Mouse (Mus musculus): ENCODE measurements around the gene Kcnn1. TPM values are rescaled to one million over a fixed set of nuclear protein-coding genes. Genes with fewer than 3 reads are reported as not detected.

Kcnn1 gene
- polyA plus RNA-seq, 1 experiment = 22.1 TPM

DNA sequence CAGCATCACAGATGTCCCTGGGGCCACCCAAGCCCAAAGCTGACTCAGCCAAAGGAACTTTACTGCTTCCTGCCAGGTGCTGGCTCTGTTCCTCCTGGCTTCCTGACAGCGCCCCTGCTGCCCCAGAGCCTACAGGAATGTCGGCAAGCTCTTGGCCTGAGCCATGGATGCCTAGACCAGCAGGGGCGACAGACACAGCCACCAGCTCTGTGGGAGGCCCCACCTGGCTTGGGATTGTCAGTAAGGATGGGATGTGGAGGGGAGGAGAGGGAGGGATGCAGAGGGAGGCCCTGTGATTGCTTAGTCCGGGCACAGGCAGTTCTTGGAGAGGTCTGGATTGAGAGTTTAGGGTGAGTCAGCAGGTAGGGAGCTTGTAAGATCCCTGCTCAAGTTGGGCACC is 17.1 kb upstream of the Kcnn1 start:
- Histone ChIP-seq H3K4me3 (replicated peaks; ENCODE audit: insufficient read depth, low read depth, low read length) (peak overlapping the region; percentile 4), H3K4me1 (ENCODE audit: control insufficient read depth, insufficient read depth, low read length) (peaks cover 38% of the 10 kb centered on the region), H3K27me3 (ENCODE audit: control insufficient read depth, insufficient read depth, low read length) (no peaks in the 10 kb centered on the region), H3K27ac (ENCODE audit: insufficient read depth, low read length) (peak overlapping the region; percentile 62)
- WGBS = 2% methylated on average over 4 of the region's 4 CpGs
- peak; percentile 94 to 95 for DNase-seq
- TF ChIP-seq POLR2A (IDR thresholded peaks at IDR 0.05; ENCODE audit: borderline replicate concordance, insufficient read depth, low read length) (no peak), CTCF (IDR thresholded peaks at IDR 0.05; ENCODE audit: borderline replicate concordance, insufficient read depth, low read depth, low read length) (no peak; the same call in 1 of the 2 replicates)

DNA sequence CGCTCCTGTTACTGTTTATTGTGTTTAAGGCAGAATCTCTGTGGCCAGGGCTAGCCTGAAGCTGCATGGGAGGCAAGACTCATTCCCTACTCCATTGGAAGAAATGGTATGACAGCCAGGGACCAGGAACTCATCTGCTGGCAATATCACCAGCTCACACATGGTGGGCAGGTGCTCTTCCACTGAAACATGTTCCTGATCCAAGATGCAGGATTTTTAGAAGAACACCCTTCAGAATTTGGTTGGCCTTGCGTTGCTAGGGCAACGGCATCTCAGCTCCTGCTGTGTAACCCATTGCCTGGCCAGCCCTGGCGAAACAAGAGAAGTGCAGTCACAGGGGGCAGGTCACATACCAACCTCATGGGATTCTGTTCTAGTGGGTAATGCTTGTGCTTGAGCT is 16.4 kb upstream of the Kcnn1 start:
- H3K4me1 ChIP-seq (ENCODE audit: control insufficient read depth, insufficient read depth, low read length) = peaks cover 33% of the 10 kb centered on the region
- no peaks in the 10 kb centered on the region for H3K27me3 ChIP-seq (ENCODE audit: control insufficient read depth, insufficient read depth, low read length)
- peak; percentile 65 to 73 for DNase-seq
- H3K4me3 ChIP-seq (replicated peaks; ENCODE audit: insufficient read depth, low read depth, low read length) = no peak overlapping the region
- H3K27ac ChIP-seq (ENCODE audit: insufficient read depth, low read length) = peak overlapping the region; percentile 62
- 14% methylated on average over 4 of the region's 4 CpGs for WGBS
- TF ChIP-seq POLR2A (IDR thresholded peaks at IDR 0.05; ENCODE audit: borderline replicate concordance, insufficient read depth, low read length) (no peak), CTCF (IDR thresholded peaks at IDR 0.05; ENCODE audit: borderline replicate concordance, insufficient read depth, low read depth, low read length) (no peak)

DNA sequence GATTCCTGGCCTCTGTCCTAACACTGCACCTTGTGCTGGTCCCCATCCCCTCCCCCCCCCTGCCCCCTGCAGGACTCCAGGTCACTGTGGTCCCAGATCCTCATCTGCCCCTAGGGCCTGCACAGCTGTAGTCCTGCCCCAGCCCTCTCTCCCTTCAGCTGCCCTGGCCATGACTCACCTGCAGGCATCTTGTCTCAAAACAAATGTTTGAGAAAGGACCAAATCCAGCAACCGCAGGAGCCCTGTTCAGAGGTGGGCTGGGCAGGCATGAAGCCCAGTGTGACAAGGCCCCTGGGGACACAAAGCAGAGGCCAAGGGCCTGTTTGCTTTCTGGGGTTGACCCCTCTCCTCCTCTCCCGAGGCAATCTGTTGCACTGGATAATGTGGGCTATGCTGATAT is 15.1 kb upstream of the Kcnn1 start:
- DNase-seq = no peak
- WGBS = 36% methylated on average over 2 of the region's 2 CpGs
- TF ChIP-seq CTCF (IDR thresholded peaks at IDR 0.05; ENCODE audit: borderline replicate concordance, insufficient read depth, low read depth, low read length) (no peak), POLR2A (IDR thresholded peaks at IDR 0.05; ENCODE audit: borderline replicate concordance, insufficient read depth, low read length) (no peak)
- Histone ChIP-seq H3K27me3 (ENCODE audit: control insufficient read depth, insufficient read depth, low read length) (no peaks in the 10 kb centered on the region), H3K4me3 (replicated peaks; ENCODE audit: insufficient read depth, low read depth, low read length) (no peak overlapping the region), H3K4me1 (ENCODE audit: control insufficient read depth, insufficient read depth, low read length) (peaks cover 28% of the 10 kb centered on the region), H3K27ac (ENCODE audit: insufficient read depth, low read length) (no peak overlapping the region)

DNA sequence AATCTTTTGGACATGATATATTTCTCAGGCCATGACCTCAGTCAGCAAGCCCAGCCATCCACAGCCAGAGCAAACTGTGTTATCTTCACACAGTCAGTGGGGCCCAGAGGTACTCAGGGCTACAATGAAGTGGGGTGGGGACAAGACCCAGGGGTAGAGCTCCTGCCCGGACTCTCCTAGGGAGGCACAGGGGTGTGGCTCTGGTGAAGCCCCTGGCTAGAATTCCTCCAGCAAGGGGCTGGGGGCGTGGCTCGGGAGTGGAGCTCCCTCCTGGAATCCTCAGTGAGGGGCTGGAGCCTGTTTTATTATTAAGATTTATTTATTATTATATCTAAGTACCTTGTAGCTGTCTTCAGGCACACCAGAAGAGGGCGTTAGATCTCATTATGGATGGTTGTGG is 13.3 kb upstream of the Kcnn1 start:
- DNase-seq = no peak
- no peak for TF ChIP-seq POLR2A (IDR thresholded peaks at IDR 0.05; ENCODE audit: borderline replicate concordance, insufficient read depth, low read length)

DNA sequence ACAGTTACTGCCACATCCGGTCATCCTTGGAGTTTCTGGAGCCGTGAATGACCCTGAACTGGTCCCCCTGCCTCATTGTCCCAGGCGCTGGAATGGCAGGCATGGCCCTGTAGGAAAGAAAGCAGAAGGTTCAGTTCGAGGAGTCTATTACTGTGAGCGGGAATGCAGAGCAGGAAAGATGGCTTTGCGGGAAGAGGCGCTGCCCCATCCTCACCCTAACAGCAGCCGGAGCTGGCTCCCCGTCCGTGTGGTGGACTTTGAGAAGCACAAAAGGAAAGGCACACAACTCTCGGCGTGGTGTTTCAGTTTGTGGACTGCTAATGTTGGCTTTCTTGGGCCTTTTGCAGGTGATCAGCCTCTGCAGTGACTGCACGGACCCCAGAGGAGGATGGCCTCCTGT is 11.4 kb upstream of the Kcnn1 start:
- TF ChIP-seq POLR2A (IDR thresholded peaks at IDR 0.05; ENCODE audit: borderline replicate concordance, insufficient read depth, low read length) = no peak
- TF ChIP-seq CTCF (IDR thresholded peaks at IDR 0.05; ENCODE audit: borderline replicate concordance, insufficient read depth, low read depth, low read length) = no peak
- Histone ChIP-seq H3K27me3 (ENCODE audit: control insufficient read depth, insufficient read depth, low read length) (no peaks in the 10 kb centered on the region), H3K4me1 (ENCODE audit: control insufficient read depth, insufficient read depth, low read length) (peaks cover 11% of the 10 kb centered on the region), H3K4me3 (replicated peaks; ENCODE audit: insufficient read depth, low read depth, low read length) (no peak overlapping the region), H3K27ac (ENCODE audit: insufficient read depth, low read length) (no peak overlapping the region)
- DNase-seq = peak in 1 of 2 experiments; percentile 20
- 90% methylated on average over 13 of the region's 13 CpGs for WGBS

More for the DNA sequence above, 13.3 kb upstream of the Kcnn1 start:
- Histone ChIP-seq H3K4me1 (ENCODE audit: control insufficient read depth, insufficient read depth, low read length) (peaks cover 23% of the 10 kb centered on the region), H3K27me3 (ENCODE audit: control insufficient read depth, insufficient read depth, low read length) (no peaks in the 10 kb centered on the region), H3K27ac (ENCODE audit: insufficient read depth, low read length) (no peak overlapping the region), H3K4me3 (replicated peaks; ENCODE audit: insufficient read depth, low read depth, low read length) (no peak overlapping the region)
- 65% methylated on average over 4 of the region's 4 CpGs for WGBS

DNA sequence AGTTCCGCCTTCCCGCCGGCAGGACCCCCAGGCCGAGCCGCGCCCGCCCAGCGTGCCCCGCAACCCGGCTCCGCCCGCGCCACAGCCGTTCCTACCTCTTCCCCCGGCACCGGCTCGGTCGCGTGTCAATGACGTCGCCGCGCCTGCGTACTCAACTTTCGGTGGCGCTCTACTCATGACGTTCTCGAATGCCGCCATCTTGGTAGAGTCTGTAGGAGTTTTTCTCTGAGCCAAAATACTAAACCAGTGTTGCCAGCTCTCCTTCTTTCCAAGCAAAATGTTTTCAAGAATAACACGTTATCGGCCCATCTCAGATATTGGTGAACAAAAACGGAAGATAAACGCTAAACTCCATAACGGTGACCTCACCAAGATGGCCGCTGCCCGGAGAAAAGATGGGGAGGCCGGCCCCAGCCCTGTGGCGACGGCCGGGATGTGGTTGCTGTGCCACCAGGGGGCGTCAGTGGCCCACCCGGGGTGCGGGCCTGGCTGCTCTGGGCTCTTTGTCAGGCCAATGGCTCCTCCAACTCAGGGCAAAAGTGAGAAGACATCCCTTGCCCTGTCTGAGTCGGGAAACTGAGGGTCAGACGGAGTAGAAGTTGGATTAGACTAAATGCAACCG is 10.4 kb upstream of the Kcnn1 start, which contains the start of gene Ccdc124:
Ccdc124 (minus strand) TSS at position 572 of the 622 bp plus-strand sequence.
- peak; percentile 95 to 96 for DNase-seq
- Histone ChIP-seq H3K27ac (ENCODE audit: insufficient read depth, low read length) (peak within 1 kb of the TSS; percentile 89), H3K4me3 (replicated peaks; ENCODE audit: insufficient read depth, low read depth, low read length) (peak within 1 kb of the TSS; percentile 71), H3K27me3 (ENCODE audit: control insufficient read depth, insufficient read depth, low read length) (no peaks in the 10 kb centered on the region), H3K4me1 (ENCODE audit: control insufficient read depth, insufficient read depth, low read length) (peaks cover 6% of the 10 kb centered on the region; the same call in 1 of the 2 replicates)
- WGBS = 1% methylated on average over 46 of the region's 46 CpGs
- TF ChIP-seq POLR2A (IDR thresholded peaks at IDR 0.05; ENCODE audit: borderline replicate concordance, insufficient read depth, low read length) = peak; percentile 79
- TF ChIP-seq CTCF (IDR thresholded peaks at IDR 0.05; ENCODE audit: borderline replicate concordance, insufficient read depth, low read depth, low read length) = peak; percentile 92

DNA sequence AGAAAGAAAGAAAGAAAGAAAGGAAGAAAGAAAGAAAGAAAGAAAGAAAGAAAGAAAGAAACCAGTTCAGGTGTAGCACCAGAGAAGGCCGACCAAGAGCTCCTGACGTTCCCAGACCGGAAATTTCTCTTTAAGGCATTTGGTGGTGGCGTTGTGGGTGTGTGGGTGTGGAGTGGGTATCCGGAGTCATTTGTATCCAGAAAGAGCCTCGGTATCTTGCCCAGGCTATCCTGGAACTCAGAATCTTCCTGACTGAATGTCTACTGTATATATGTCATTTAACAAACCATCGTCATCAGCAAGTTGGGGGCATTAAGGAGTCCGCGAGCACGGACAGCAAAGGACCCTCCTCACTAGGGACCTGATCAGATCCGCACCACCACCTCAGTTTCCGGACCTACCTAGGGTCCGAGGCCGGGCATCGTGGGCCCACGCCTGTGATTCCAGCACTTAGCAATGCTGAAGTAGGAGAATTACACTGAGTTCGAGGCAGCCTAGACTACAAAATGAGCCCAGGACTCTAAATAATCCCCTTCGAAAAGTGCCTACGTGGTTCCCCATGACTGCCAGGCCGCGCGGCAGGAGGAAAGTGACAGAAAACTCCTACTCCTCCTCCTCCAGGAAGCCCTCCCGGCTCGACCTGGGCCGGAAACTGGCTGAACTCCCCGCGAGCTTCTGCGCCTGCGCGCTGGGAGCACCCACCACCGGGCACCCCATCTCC is 9.7 kb upstream of the Kcnn1 start:
- TF ChIP-seq CTCF (IDR thresholded peaks at IDR 0.05; ENCODE audit: borderline replicate concordance, insufficient read depth, low read depth, low read length) (no peak), POLR2A (IDR thresholded peaks at IDR 0.05; ENCODE audit: borderline replicate concordance, insufficient read depth, low read length) (no peak)
- 3% methylated on average over 31 of the region's 31 CpGs for WGBS

More for the DNA sequence above, 9.7 kb upstream of the Kcnn1 start:
- Histone ChIP-seq H3K27ac (ENCODE audit: insufficient read depth, low read length) (peak overlapping the region; percentile 89; the same call in 1 of the 2 replicates), H3K4me3 (replicated peaks; ENCODE audit: insufficient read depth, low read depth, low read length) (peak overlapping the region; percentile 71), H3K27me3 (ENCODE audit: control insufficient read depth, insufficient read depth, low read length) (no peaks in the 10 kb centered on the region), H3K4me1 (ENCODE audit: control insufficient read depth, insufficient read depth, low read length) (peaks cover 6% of the 10 kb centered on the region; the same call in 1 of the 2 replicates)
- no peak for DNase-seq

All from cerebellum, adult 2 months (tissue).